ENCODE assay signal across 10 mouse cellular contexts in genomic region chr6:38949683-38950161, GRCm38 (mm10).
DNase-seq lines count a peak whose midpoint lies in the region; ATAC-seq lines count a peak whose summit lies in the region.
"Had no signal": no experiment of that assay in that cellular context is flagged by ENCODE, and none has a peak within 500 bp of the region (broad histone marks: within the 10 kb centered on the region; RNA-seq: fewer than 3 reads in every experiment).

No protein-coding gene starts in this region.

- no peak overlapping the region for H3K4me2 ChIP-seq in midbrain, embryonic 11.5 days
- H3K4me2 ChIP-seq in liver, embryonic 12.5 days: no peak overlapping the region
- H3K4me2 ChIP-seq: limb, embryonic 15.5 days had no signal

- no peak overlapping the region for H3K27ac ChIP-seq in midbrain, embryonic 11.5 days (ENCODE audit: low read depth, low read length)
- H3K27ac ChIP-seq in midbrain, embryonic 10.5 days (replicated peaks): no peak overlapping the region
- peak overlapping the region; percentile 79 for H3K27ac ChIP-seq in liver, embryonic 12.5 days
- H3K27ac ChIP-seq: limb, embryonic 15.5 days had no signal

- H3K9ac ChIP-seq in midbrain, embryonic 11.5 days (ENCODE audit: low read length): no peak overlapping the region
- peak overlapping the region; percentile 28; the same call in 1 of the 2 replicates for H3K9ac ChIP-seq in liver, embryonic 12.5 days
- H3K9ac ChIP-seq: limb, embryonic 15.5 days had no signal

- H3K9me3 ChIP-seq in midbrain, embryonic 11.5 days (ENCODE audit: control insufficient read depth, low read length): no peaks in the 10 kb centered on the region
- H3K9me3 ChIP-seq in midbrain, embryonic 10.5 days (replicated peaks): no peaks in the 10 kb centered on the region
- no peaks in the 10 kb centered on the region for H3K9me3 ChIP-seq in liver, embryonic 12.5 days (replicated peaks)
- H3K9me3 ChIP-seq: limb, embryonic 15.5 days had no signal

- H3K4me3 ChIP-seq in midbrain, embryonic 11.5 days (ENCODE audit: low read depth, low read length): no peak overlapping the region
- no peak overlapping the region for H3K4me3 ChIP-seq in midbrain, embryonic 10.5 days
- H3K4me3 ChIP-seq in liver, embryonic 12.5 days: no peak overlapping the region
- H3K4me3 ChIP-seq: limb, embryonic 15.5 days had no signal

- 73% methylated on average over 5 of the region's 5 CpGs for WGBS in midbrain, embryonic 11.5 days
- WGBS in midbrain, embryonic 10.5 days: 67% methylated on average over 5 of the region's 5 CpGs
- 10% methylated on average over 5 of the region's 5 CpGs for WGBS in liver, embryonic 12.5 days (ENCODE audit: insufficient replicate concordance)

- no peaks in the 10 kb centered on the region for H3K36me3 ChIP-seq in midbrain, embryonic 11.5 days (ENCODE audit: control insufficient read depth, insufficient read depth, low read length)
- no peaks in the 10 kb centered on the region for H3K36me3 ChIP-seq in midbrain, embryonic 10.5 days
- no peaks in the 10 kb centered on the region for H3K36me3 ChIP-seq in liver, embryonic 12.5 days
- H3K36me3 ChIP-seq: limb, embryonic 15.5 days had no signal

- DNase-seq in midbrain, embryonic 11.5 days (ENCODE audit: low spot score, missing footprints): peak; percentile 53
- no peak for DNase-seq in midbrain, embryonic 10.5 days (ENCODE audit: low spot score)
- peak; percentile 43 to 48 for DNase-seq in heart, postnatal 10 days
- peak; percentile 36 for DNase-seq in yolk sac, embryonic 10.5 days (ENCODE audit: low spot score)
- no peak for DNase-seq in frontal cortex, postnatal 10 days (ENCODE audit: low spot score in 2 of 2)
- DNase-seq in urinary bladder, postnatal 14 days (ENCODE audit: low spot score): no peak
- DNase-seq: cerebellum, adult 11 months had no signal

- intact Hi-C loops in heart, postnatal 10 days (cut with DNase I): no loop called here

- H3K27me3 ChIP-seq in midbrain, embryonic 11.5 days (ENCODE audit: control insufficient read depth, insufficient read depth, low read length): no peaks in the 10 kb centered on the region
- H3K27me3 ChIP-seq in midbrain, embryonic 10.5 days (ENCODE audit: low read depth, poor library complexity, severe bottlenecking): no peaks in the 10 kb centered on the region
- H3K27me3 ChIP-seq in liver, embryonic 12.5 days (replicated peaks): peaks cover 6% of the 10 kb centered on the region; the same call in 1 of the 2 replicates
- H3K27me3 ChIP-seq: limb, embryonic 15.5 days had no signal

- H3K4me1 ChIP-seq in midbrain, embryonic 11.5 days (ENCODE audit: control insufficient read depth, insufficient read depth, low read length): no peaks in the 10 kb centered on the region
- H3K4me1 ChIP-seq in midbrain, embryonic 10.5 days: no peaks in the 10 kb centered on the region
- peaks cover 37% of the 10 kb centered on the region for H3K4me1 ChIP-seq in liver, embryonic 12.5 days

- ATAC-seq in midbrain, embryonic 11.5 days (ENCODE audit: low FRiP score): no peak
- peak; percentile 81 for ATAC-seq in liver, embryonic 12.5 days
- ATAC-seq in megakaryocyte-erythroid progenitor cell, adult 5-6 weeks (replicated peaks; ENCODE audit: low FRiP score, low TSS enrichment, poor library complexity, severe bottlenecking): no peak

Comparison
In these comparisons a context has a peak if more than half of its experiments do, and no peak if none do; other contexts are left out.
1. DNase-seq: peak in midbrain, embryonic 11.5 days (single experiment), heart, postnatal 10 days (2 of 2) and yolk sac, embryonic 10.5 days (single experiment); none in midbrain, embryonic 10.5 days (single experiment), frontal cortex, postnatal 10 days (0 of 2) and urinary bladder, postnatal 14 days (single experiment).